Mouse (Mus musculus) midbrain, embryonic 11.5 days (tissue): Measurements from ENCODE around the gene Nedd9. TPM values are rescaled to one million over a fixed set of nuclear protein-coding genes. Genes with fewer than 3 reads are reported as not detected.

ENCODE experiments used
- ATAC-seq: fragments of 200-750 bp; cut with Nextera tagmentation; 2 replicates; pipeline ENCODE4 v1.8.0; 2017; ENCODE audit warnings: moderate TSS enrichment, moderate library complexity; ENCODE audit not compliant: low FRiP score
- DNase-seq: peaks from one replicate; pipeline ENCODE4 v3.0.0; 2015; ENCODE audit warnings: low spot score; ENCODE audit errors: missing footprints
- H3K27ac ChIP-seq: fragments of 300-500 bp; sonication (generic); 2 replicates; pipeline ENCODE4 v1.5.1; 2014; ENCODE audit warnings: low read depth, low read length
- H3K27me3 ChIP-seq: fragments of 300-500 bp; sonication (generic); 2 replicates; pipeline ENCODE4 v1.6.1; 2014; ENCODE audit warnings: mild to moderate bottlenecking, low read length, moderate library complexity, mixed read lengths; ENCODE audit not compliant: control insufficient read depth, insufficient read depth
- H3K36me3 ChIP-seq: fragments of 300-500 bp; sonication (generic); 2 replicates; pipeline ENCODE4 v1.6.1; 2014; ENCODE audit warnings: mild to moderate bottlenecking, low read length, moderate library complexity, mixed read lengths; ENCODE audit not compliant: control insufficient read depth, insufficient read depth
- H3K4me1 ChIP-seq: fragments of 300-500 bp; sonication (generic); 2 replicates; pipeline ENCODE4 v1.6.1; 2014; ENCODE audit warnings: low read length; ENCODE audit not compliant: control insufficient read depth, insufficient read depth
- H3K4me2 ChIP-seq: fragments of 300-500 bp; sonication (generic); 2 replicates; pipeline ENCODE4 v1.6.1; 2014; ENCODE audit warnings: mild to moderate bottlenecking, moderate library complexity
- H3K4me3 ChIP-seq: fragments of 300-500 bp; sonication (generic); 2 replicates; pipeline ENCODE4 v1.5.1; 2014; ENCODE audit warnings: low read depth, low read length
- H3K9ac ChIP-seq: fragments of 300-500 bp; sonication (generic); 2 replicates; pipeline ENCODE4 v1.6.1; 2014; ENCODE audit warnings: low read length
- H3K9me3 ChIP-seq: fragments of 300-500 bp; sonication (generic); 2 replicates; pipeline ENCODE4 v1.6.1; 2016; ENCODE audit warnings: low read length; ENCODE audit not compliant: control insufficient read depth
- WGBS: fragments of 180-500 bp; shearing (Covaris S2); extraction: QIAGEN DNeasy Blood & Tissue Kit; methylation state at CpG from one replicate; pipeline ENCODE4 v1.1.7; 2014; 5-methylcytosine and 5-hydroxymethylcytosine counted together
- polyA plus RNA-seq: library from polyadenylated mRNA; unstranded; fragments of >200 nt; fragmentation: Nextera tagmentation; extraction: Ambion mirVana; gene quantifications from 2 replicates; pipeline ENCODE4 v1.2.1, GENCODE M21; 2014

Gene Nedd9
- polyA plus RNA-seq, 1 experiment from 2014 or later = 18.5 TPM

DNA sequence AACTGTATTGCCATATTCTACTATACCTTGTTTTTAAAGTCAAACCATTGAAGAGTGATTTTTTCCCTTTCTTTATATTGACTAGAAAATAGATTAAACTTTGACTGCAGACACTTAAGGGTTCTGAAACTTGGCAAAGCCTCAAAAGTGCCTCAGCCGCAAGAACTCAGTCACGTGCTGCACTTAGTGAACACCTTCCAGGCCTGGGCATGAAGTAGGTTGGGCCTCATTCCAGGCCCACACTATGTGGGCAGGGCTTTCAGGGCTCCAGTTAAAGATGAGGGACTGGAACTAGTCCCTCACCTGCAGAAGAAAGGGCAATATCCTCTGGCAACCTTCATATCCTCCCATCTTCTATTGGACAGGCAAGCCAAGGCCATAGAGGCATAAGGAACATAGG lies 131.6 kb downstream of the Nedd9 start:
- WGBS = 78% methylated on average over 2 of the region's 2 CpGs
- H3K4me1 ChIP-seq = peaks cover 25% of the 10 kb centered on the region

DNA sequence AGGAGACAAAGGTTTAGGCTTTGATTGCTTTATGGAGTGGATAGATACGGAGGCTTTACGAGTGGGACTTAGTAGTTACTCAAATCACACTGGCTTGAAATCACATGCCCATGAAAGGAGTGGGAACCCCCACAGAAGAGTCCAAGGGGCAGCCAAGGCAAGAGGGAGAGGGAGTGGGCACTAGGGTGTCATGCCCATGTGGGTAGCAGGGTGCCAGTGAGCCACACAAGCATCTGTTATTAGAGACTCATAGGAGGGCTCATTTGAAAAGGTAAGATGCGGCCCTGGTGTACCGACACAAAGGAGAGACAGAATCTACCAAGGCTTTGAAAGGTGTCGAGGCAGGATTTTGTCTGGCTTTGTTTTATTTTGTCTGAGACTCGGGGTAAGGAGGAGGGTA lies 132.6 kb downstream of the Nedd9 start:
- WGBS = 40% methylated on average over 6 of the region's 6 CpGs
- no peak overlapping the region for H3K4me3 ChIP-seq
- no peak for ATAC-seq
- no peaks in the 10 kb centered on the region for H3K9me3 ChIP-seq
- no peaks in the 10 kb centered on the region for H3K27me3 ChIP-seq
- no peaks in the 10 kb centered on the region for H3K36me3 ChIP-seq
- H3K4me2 ChIP-seq = peak overlapping the region; percentile 15
- no peak overlapping the region for H3K9ac ChIP-seq
- H3K4me1 ChIP-seq = peaks cover 21% of the 10 kb centered on the region
- no peak for DNase-seq
- H3K27ac ChIP-seq = no peak overlapping the region

More for the DNA sequence above, 131.6 kb downstream of the Nedd9 start:
- no peak overlapping the region for H3K27ac ChIP-seq
- H3K36me3 ChIP-seq = no peaks in the 10 kb centered on the region
- DNase-seq (no peak), ATAC-seq (no peak)
- H3K9me3 ChIP-seq = no peaks in the 10 kb centered on the region
- no peak overlapping the region for H3K4me3 ChIP-seq
- no peak overlapping the region for H3K9ac ChIP-seq
- H3K27me3 ChIP-seq = no peaks in the 10 kb centered on the region
- H3K4me2 ChIP-seq = 0 out of 2 replicates have a peak overlapping the region, but pooled peaks have one; percentile 12

DNA sequence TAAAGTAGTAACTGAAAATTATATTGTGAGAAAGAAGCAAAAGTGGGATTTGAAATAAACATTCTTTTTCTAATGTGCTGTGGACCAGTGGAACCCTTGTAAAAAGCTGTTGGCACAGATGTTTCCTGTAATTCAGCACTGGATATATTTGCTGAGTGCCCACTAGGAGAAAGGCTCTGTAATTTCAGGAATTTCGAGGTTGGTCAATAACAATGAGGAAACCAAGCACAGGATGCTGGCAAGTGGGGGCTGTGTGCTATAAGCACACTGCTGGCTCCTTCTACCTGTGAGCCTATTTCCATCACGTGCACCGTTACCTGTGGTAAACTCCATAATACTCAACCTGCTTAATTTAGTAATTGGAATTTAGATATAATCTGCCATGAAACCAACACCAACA lies 133.5 kb downstream of the Nedd9 start:
- Histone ChIP-seq H3K4me3 (no peak overlapping the region), H3K4me2 (no peak overlapping the region), H3K4me1 (peaks cover 21% of the 10 kb centered on the region), H3K27ac (no peak overlapping the region), H3K9ac (no peak overlapping the region), H3K9me3 (no peaks in the 10 kb centered on the region), H3K36me3 (no peaks in the 10 kb centered on the region), H3K27me3 (no peaks in the 10 kb centered on the region)
- 80% methylated on average over 3 of the region's 3 CpGs for WGBS
- ATAC-seq = no peak
- DNase-seq = no peak

DNA sequence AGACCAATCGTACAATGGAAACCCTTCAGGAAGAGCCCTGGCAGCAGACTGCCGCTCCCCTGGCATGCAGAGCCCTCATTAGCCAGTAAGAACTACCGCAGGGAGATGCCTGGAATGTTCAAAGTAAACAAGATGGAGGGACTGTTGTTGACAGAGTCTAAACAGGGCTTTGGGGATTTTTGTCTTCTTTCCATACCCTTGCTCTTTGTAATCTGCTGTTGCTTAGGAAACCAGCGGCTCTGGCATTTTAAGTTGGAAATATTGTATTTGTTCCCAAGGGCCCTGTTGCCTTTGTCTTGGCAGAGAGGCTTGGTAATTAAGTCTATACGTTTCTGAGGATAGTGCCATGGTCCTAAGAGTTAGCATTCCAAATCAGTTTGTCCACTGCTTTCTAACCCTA lies 134.8 kb downstream of the Nedd9 start:
- 26% methylated on average over 5 of the region's 5 CpGs for WGBS

DNA sequence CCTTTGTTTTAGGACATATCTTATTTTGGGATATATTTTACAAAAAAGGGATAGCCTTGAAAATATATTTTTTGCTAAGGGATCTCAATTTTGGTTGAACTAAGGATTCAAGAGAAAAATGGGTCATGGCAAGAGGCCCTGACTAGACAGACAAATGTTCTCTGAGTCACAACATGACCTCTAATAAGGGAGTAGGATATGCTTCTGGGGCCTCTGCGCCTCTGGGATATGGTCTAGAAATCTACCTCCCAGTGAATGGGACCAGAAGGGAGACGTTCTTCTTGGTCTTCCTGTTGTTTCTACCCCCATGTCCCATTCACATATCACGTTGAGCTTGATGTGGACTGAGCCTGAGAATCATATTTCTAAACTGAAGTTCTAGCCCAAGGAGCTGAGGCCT lies 136.6 kb downstream of the Nedd9 start:
- Histone ChIP-seq H3K4me2 (no peak overlapping the region), H3K27ac (no peak overlapping the region), H3K9me3 (no peaks in the 10 kb centered on the region), H3K4me1 (peaks cover 13% of the 10 kb centered on the region), H3K27me3 (no peaks in the 10 kb centered on the region), H3K4me3 (no peak overlapping the region), H3K36me3 (no peaks in the 10 kb centered on the region), H3K9ac (no peak overlapping the region)
- ATAC-seq (no peak), DNase-seq (no peak)
- WGBS = 89% methylated on average over 3 of the region's 3 CpGs

More for the DNA sequence above, 134.8 kb downstream of the Nedd9 start:
- peaks cover 17% of the 10 kb centered on the region for H3K4me1 ChIP-seq
- H3K27ac ChIP-seq = no peak overlapping the region
- H3K9ac ChIP-seq = no peak overlapping the region
- H3K9me3 ChIP-seq = no peaks in the 10 kb centered on the region
- no peaks in the 10 kb centered on the region for H3K36me3 ChIP-seq
- peak; percentile 87 for ATAC-seq
- no peaks in the 10 kb centered on the region for H3K27me3 ChIP-seq
- H3K4me2 ChIP-seq = no peak overlapping the region
- no peak overlapping the region for H3K4me3 ChIP-seq
- peak; percentile 93 for DNase-seq

DNA sequence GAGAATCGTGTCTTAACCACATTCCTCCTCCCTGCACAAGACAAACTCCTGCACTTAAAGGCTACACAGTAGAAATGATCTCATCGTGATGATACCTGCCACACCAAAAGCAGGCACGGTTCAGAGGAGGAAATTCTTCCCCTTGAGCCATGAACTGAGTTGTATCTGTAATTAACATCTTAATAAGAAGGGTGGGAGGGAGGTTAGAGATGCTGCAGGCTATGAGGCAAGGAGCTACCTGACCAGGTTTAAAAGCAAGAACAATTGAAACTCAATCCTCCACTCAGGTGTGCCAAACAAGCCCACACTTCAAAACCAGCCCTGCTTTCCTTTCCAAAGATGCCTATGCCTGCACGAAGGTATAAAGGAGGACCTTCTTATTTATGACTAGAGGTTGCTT lies 137.4 kb downstream of the Nedd9 start:
- no peak overlapping the region for H3K27ac ChIP-seq
- H3K4me1 ChIP-seq = peaks cover 15% of the 10 kb centered on the region
- no peaks in the 10 kb centered on the region for H3K36me3 ChIP-seq
- no peak overlapping the region for H3K9ac ChIP-seq
- no peak overlapping the region for H3K4me3 ChIP-seq
- no peaks in the 10 kb centered on the region for H3K27me3 ChIP-seq
- DNase-seq = no peak
- 73% methylated on average over 4 of the region's 4 CpGs for WGBS
- no peak overlapping the region for H3K4me2 ChIP-seq
- no peak for ATAC-seq
- no peaks in the 10 kb centered on the region for H3K9me3 ChIP-seq

DNA sequence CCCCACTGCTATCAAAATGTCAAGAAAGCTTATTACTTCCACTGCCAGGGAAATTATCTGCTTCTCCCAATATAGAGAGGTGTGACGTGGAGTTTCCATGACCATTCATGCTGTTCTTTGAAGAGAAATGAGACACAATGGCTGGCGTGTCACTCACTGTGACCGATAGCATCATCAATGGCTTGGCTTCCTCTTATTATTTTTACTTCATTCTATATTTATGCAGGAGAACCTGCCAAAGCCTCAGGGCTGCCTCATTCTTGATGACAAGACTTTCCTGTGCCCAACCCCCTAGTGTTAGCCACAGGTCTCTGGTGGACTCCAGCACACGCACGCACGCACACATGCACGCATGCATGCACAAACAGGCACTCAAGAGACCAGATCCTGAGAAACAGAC lies 141.4 kb downstream of the Nedd9 start:
- H3K9me3 ChIP-seq = no peaks in the 10 kb centered on the region
- WGBS = 93% methylated on average over 7 of the region's 7 CpGs
- H3K4me2 ChIP-seq = no peak overlapping the region
- H3K4me1 ChIP-seq = peaks cover 3% of the 10 kb centered on the region; the same call in 1 of the 2 replicates
- no peak overlapping the region for H3K27ac ChIP-seq
- ATAC-seq (no peak), DNase-seq (no peak)
- H3K9ac ChIP-seq = no peak overlapping the region
- H3K4me3 ChIP-seq = no peak overlapping the region
- H3K27me3 ChIP-seq = no peaks in the 10 kb centered on the region
- no peaks in the 10 kb centered on the region for H3K36me3 ChIP-seq

DNA sequence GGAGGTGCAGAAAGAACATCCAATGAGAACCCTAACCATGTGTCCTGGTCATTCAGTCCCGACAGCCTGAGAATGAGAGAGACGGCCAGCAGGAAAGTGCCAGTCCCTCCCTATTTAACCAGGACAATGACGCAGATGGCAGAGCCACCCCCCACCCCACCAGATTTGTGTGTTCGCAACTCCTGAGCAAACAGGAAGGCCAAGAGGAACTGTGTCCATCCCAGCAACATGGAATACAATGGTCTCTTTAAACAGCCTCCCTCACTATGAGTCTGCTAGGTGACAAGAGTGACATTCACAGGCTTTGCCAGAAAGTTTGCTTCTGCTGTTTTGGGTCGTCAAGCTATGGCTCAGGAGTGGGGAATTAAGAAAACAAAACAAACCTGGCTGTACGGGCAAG lies 141.9 kb downstream of the Nedd9 start:
- no peak for DNase-seq
- H3K9me3 ChIP-seq = no peaks in the 10 kb centered on the region
- H3K4me3 ChIP-seq = no peak overlapping the region
- no peak overlapping the region for H3K4me2 ChIP-seq
- no peaks in the 10 kb centered on the region for H3K27me3 ChIP-seq
- WGBS = 58% methylated on average over 6 of the region's 6 CpGs
- H3K9ac ChIP-seq = no peak overlapping the region
- no peaks in the 10 kb centered on the region for H3K36me3 ChIP-seq
- no peak for ATAC-seq
- H3K27ac ChIP-seq = no peak overlapping the region
- peaks cover 3% of the 10 kb centered on the region; the same call in 1 of the 2 replicates for H3K4me1 ChIP-seq

DNA sequence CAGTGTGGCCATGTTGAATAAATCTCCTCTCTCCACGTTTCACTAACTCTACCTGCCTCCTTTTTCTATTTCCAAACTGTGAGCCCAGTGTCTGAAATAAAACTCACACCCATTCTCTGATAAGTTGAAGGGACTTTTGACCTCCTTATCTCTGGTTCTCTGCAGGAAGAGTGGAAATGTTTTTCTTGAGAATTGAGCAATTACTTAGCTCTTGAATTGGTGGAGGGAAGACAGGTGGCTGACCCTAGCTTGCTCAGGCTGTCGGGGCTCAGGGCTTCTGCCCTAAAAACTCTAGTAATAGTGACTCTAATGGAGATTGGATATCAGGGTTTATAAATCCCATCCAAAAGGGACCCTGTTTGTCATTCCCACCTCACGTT lies 143.3 kb downstream of the Nedd9 start:
- no peak for ATAC-seq
- H3K36me3 ChIP-seq = 0 out of 2 replicates have a peak, but pooled peaks cover 2% of the 10 kb centered on the region

More for the DNA sequence above, 143.3 kb downstream of the Nedd9 start:
- Histone ChIP-seq H3K4me1 (peaks cover 3% of the 10 kb centered on the region; the same call in 1 of the 2 replicates), H3K4me3 (no peak overlapping the region), H3K9ac (no peak overlapping the region), H3K27me3 (no peaks in the 10 kb centered on the region), H3K9me3 (no peaks in the 10 kb centered on the region), H3K4me2 (no peak overlapping the region), H3K27ac (no peak overlapping the region)
- DNase-seq = no peak
- 78% methylated on average over 3 of the region's 3 CpGs for WGBS
